Mouse (Mus musculus): ENCODE data around the gene Capn6.

Gene Capn6

GRCm38 (mm10) chrX:143827212-143827611, at the start of gene Capn6:
Gene Capn6 (minus strand): TSS chrX:143827414.
- no peak for DNase-seq

- no peak for DNase-seq
Observed at GRCm38 (mm10) chrX:143867129-143867664, 40.0 kb upstream of the Capn6 start.

DNA sequence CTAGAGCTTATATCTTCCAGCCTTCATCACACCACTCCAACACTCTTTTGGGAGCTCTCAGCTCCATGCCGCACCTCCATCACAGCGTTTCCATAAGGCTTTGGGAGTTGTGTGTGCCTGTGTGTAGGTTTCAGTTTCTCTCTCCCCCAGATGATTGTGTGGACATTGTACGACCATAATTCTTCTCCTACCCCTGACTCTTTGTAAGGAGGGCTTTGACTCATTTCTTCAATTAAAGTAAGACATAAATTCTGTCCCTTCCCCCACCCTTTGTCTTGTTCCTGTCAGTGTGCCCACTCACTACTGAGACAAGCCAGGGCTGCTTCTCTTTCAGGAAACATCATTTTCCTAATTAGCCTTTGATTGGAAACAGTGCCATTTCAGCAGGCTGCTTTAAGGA, 24.1 kb upstream of the Capn6 start:
- DNase-seq, result no peak

GRCm38 (mm10) chrX:143849969-143850368, 22.8 kb upstream of the Capn6 start:
- no peak for DNase-seq

GRCm38 (mm10) chrX:143846637-143847036, 19.4 kb upstream of the Capn6 start:
- DNase-seq, result no peak

GRCm38 (mm10) chrX:143826521-143826920, 693 bp downstream of the Capn6 start:
- no peak for DNase-seq

DNA sequence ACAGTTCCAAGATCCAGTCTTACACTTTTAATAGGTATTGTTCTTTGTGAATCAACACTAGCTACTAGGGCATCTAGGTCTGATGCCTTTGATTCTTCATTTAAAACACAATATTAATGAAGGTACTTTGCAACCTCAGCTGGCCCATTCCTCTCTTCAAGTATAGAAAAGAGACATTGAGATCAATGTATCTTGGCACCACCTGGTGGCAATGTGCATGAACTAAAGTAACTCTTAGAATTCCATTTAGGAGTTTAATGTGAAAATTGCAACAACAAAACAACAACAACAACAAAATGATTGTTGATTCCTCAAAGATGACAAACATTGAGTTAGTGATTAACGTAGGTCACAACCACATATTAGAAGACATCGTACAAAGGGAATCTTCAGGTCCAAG, 8.3 kb downstream of the Capn6 start:
- no peak for DNase-seq

- DNase-seq, result no peak
Observed at GRCm38 (mm10) chrX:143815948-143816347, 11.3 kb downstream of the Capn6 start.

DNA sequence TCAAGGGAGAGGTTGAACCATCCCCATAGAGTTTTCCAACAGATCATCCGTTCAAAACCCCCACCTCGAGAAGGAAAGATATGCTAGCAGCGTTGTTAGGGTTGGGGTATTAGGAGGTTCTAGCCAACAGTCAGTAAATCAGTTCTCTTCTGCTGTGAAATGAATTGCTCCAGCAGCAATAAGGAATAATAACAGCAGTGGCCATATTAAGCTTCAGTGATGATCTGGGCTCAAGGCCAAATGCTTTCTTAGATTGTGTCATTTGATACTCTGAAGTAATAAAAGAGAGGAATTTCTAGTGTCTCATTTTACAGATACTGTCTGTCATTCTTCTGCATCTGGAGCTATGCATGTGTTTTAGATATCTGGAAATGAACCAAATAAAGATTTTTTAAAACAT, 64.7 kb downstream of the Capn6 start:
- DNase-seq, result no peak

Data from thymus, postnatal 4 days (tissue).